Mouse (Mus musculus): ENCODE results near the gene Xpo6.

GRCm38 (mm10) chr7:126065243-126065876 is 134.9 kb downstream of the Xpo6 start:
- TF ChIP-seq CTCF (IDR thresholded peaks at IDR 0.05; ENCODE audit: borderline replicate concordance, insufficient read depth, low read depth, low read length) (no peak), POLR2A (IDR thresholded peaks at IDR 0.05; ENCODE audit: borderline replicate concordance, insufficient read depth, low read length) (no peak)
